Mouse (Mus musculus) midbrain, embryonic 14.5 days (tissue): ENCODE results near the gene Qpct. TPM values are rescaled to one million over a fixed set of nuclear protein-coding genes. Genes with fewer than 3 reads are reported as not detected.
"Not testable (repeated sequence)": the region's sequence is repeated elsewhere in the genome, so short reads cannot be mapped to it uniquely, and the experiment has no call there.

ENCODE experiments used
- ATAC-seq: fragments of 200-750 bp; cut with Nextera tagmentation; 2 replicates; pipeline ENCODE4 v1.8.0; 2017; ENCODE audit warnings: moderate number of reproducible peaks, moderate library complexity; ENCODE audit not compliant: low FRiP score, low TSS enrichment
- DNase-seq: peaks from one replicate; pipeline ENCODE4 v3.0.0-alpha.2; 2015
- H3K27ac ChIP-seq: fragments of 300-500 bp; sonication (generic); replicated peaks from 2 replicates; pipeline ENCODE4 v1.5.1; 2014; ENCODE audit warnings: mild to moderate bottlenecking, low read depth, low read length, moderate library complexity
- H3K27me3 ChIP-seq: fragments of 300-500 bp; sonication (generic); 2 replicates; pipeline ENCODE4 v1.6.1; 2014; ENCODE audit warnings: low read length, control low read depth, mixed read lengths; ENCODE audit not compliant: control insufficient read depth, insufficient read depth
- H3K36me3 ChIP-seq: fragments of 300-500 bp; sonication (generic); 2 replicates; pipeline ENCODE4 v1.6.1; 2014; ENCODE audit warnings: low read length, control low read depth; ENCODE audit not compliant: control insufficient read depth, insufficient read depth
- H3K4me1 ChIP-seq: fragments of 300-500 bp; sonication (generic); 2 replicates; pipeline ENCODE4 v1.6.1; 2014; ENCODE audit warnings: mild to moderate bottlenecking, antibody characterized with exemption, low read length, control low read depth; ENCODE audit not compliant: control insufficient read depth, insufficient read depth
- H3K4me2 ChIP-seq: fragments of 300-500 bp; sonication (generic); 2 replicates; pipeline ENCODE4 v1.6.1; 2014; ENCODE audit warnings: mild to moderate bottlenecking, low read length, moderate library complexity
- H3K4me3 ChIP-seq: fragments of 300-500 bp; sonication (generic); replicated peaks from 2 replicates; pipeline ENCODE4 v1.5.1; 2014; ENCODE audit warnings: low read depth, low read length
- H3K9ac ChIP-seq: fragments of 300-500 bp; sonication (generic); replicated peaks from 2 replicates; pipeline ENCODE4 v1.6.1; 2014; ENCODE audit warnings: mild to moderate bottlenecking, low read length, moderate library complexity
- H3K9me3 ChIP-seq: fragments of 300-500 bp; sonication (generic); 2 replicates; pipeline ENCODE4 v1.6.1; 2016; ENCODE audit warnings: low read length, control low read depth, mixed read lengths; ENCODE audit not compliant: control insufficient read depth
- WGBS: fragments of 180-500 bp; shearing (Covaris S2); extraction: QIAGEN DNeasy Blood & Tissue Kit; methylation state at CpG from one replicate; pipeline ENCODE4 v1.1.7; 2014; 5-methylcytosine and 5-hydroxymethylcytosine counted together
- polyA plus RNA-seq: library from polyadenylated mRNA; unstranded; fragments of >200 nt; fragmentation: Nextera tagmentation; extraction: Ambion mirVana; gene quantifications from 2 replicates; pipeline ENCODE4 v1.2.1, GENCODE M21; 2014

The Qpct gene
- polyA plus RNA-seq, 1 experiment from 2014 or later = 21.1 TPM

DNA sequence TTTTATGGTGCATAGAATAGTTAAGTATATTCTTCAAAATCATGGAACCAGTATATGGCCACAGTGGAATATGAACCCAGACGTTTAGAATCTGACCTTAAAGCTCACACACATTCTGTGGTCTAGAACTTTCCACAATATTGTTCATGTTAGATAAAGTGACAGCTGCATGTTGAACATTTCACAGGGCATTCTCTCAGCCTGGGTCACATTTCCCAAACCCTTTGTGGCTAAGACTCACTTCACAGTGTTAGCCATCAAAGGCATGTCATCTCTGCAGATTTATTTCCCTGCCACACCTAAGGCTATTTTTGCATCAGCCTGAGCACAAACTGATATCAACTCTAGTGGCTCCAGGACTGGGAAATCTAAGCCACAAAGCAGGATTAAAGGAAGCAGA lies 40.0 kb downstream of the Qpct start:
- DNase-seq (no peak), ATAC-seq (no peak)
- no peaks in the 10 kb centered on the region for H3K27me3 ChIP-seq
- no peaks in the 10 kb centered on the region for H3K36me3 ChIP-seq
- no peak overlapping the region for H3K4me3 ChIP-seq
- no peaks in the 10 kb centered on the region for H3K9me3 ChIP-seq
- no peak overlapping the region for H3K9ac ChIP-seq
- WGBS = 70% methylated on average over 1 of the region's 1 CpGs
- no peak overlapping the region for H3K27ac ChIP-seq
- H3K4me2 ChIP-seq = no peak overlapping the region
- H3K4me1 ChIP-seq = no peaks in the 10 kb centered on the region

DNA sequence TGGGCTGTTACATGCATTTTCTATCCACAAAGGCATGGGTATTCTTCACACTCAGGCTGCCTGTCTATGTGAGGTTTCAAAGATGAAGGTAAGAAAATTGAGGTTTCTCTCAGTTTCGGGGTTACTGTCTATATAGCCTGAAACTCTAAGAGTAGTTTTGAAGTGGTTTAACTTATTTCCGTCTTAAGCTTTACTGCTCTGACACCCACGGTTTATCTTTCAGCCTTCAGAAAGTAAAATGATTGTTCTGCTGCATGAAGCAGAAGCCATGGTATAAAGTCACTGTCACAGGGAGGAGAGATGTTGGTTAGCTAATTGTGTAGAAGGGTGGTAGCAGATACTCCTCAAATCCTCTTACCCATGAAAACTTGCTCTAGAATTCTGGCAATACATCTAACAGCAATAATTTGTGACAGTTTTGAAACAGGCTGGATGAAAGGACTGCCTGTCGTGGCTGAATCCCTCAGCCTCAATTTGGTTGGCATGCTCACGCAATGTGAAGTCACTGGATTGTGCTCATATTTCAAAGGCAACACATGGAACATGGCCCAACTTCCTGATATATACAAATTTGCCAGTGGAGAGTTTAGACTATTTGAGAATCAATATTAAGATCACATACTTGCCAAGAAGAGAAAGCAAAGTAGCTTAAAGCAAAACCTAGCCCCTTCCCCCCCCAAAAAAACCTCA lies 41.7 kb downstream of the Qpct start:
- Histone ChIP-seq H3K4me1 (no peaks in the 10 kb centered on the region), H3K27ac (no peak overlapping the region), H3K4me2 (no peak overlapping the region), H3K36me3 (no peaks in the 10 kb centered on the region), H3K27me3 (no peaks in the 10 kb centered on the region), H3K9ac (no peak overlapping the region), H3K9me3 (no peaks in the 10 kb centered on the region), H3K4me3 (no peak overlapping the region)
- no peak for ATAC-seq
- WGBS = 80% methylated on average over 5 of the region's 5 CpGs
- DNase-seq = no peak

DNA sequence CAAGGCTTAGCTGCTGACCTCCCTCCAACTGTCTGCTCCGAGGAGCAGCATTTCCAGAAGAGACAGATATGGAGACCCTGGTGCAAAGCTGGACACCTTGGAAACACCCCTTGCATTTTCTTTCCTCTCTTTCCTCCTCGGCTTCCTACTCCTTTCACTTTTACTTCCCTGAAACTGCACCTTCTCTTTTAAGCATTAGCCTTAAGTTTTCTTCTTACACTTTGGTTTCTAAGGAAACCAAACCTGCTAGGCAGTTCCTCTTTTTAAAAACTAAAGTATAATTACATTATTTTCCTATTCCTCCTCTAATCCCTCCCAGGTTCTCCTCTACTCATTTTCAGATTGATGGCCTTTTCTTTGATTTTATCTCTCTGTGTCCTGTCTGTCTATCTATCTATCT lies 43.9 kb downstream of the Qpct start:
- H3K27me3 ChIP-seq = no peaks in the 10 kb centered on the region
- H3K36me3 ChIP-seq = no peaks in the 10 kb centered on the region
- DNase-seq (no peak), ATAC-seq (no peak)
- H3K9ac ChIP-seq = no peak overlapping the region
- 88% methylated on average over 2 of the region's 2 CpGs for WGBS
- H3K4me2 ChIP-seq = no peak overlapping the region
- H3K9me3 ChIP-seq = no peaks in the 10 kb centered on the region
- H3K4me1 ChIP-seq = no peaks in the 10 kb centered on the region
- no peak overlapping the region for H3K27ac ChIP-seq
- H3K4me3 ChIP-seq = no peak overlapping the region

DNA sequence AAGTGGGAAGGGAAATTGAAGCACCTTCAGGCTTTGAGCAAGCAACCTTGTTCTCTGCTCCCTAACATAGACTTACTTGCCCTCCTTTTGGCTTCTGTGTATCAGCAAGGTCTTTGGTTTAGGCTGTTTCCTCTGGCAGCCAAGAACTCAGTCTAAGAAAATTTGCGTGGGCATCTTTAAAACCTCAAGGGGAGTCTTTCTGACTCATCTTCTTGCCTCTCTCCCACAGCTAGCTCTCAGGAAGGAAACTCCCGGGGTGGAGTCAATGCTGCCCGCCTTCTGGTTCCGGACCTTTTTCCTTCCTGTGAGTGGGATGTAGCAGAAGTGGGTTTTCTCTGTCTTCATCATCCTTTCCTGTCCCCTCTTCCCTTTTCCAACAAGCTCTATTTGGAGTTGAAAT lies 48.2 kb downstream of the Qpct start:
- H3K27me3 ChIP-seq = no peaks in the 10 kb centered on the region
- no peaks in the 10 kb centered on the region for H3K4me1 ChIP-seq
- H3K9ac ChIP-seq = no peak overlapping the region
- H3K36me3 ChIP-seq = no peaks in the 10 kb centered on the region
- H3K9me3 ChIP-seq = no peaks in the 10 kb centered on the region
- 93% methylated on average over 4 of the region's 4 CpGs for WGBS
- no peak for DNase-seq
- no peak for ATAC-seq
- no peak overlapping the region for H3K4me3 ChIP-seq
- no peak overlapping the region for H3K27ac ChIP-seq
- H3K4me2 ChIP-seq = no peak overlapping the region

DNA sequence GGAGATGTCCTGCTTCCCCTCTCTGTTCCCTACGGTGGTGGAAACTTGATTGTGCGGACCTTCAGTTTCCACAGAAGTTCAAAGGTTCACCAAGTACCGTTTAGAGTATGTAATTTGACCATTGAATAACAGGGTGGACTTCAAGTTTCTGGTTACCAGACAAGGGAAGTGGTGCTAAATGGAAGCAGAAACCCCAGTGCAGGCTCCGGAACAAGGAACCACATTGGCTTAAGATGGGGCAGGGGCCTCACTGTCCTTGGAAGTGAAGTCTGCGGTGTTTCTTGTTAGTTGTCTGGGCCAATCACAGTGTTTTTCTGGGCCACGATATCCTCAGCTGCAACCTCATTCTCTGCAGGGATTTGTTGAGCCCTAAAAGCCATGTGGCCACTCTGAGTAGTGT lies 56.5 kb downstream of the Qpct start:
- Histone ChIP-seq H3K4me2 (no peak overlapping the region), H3K27me3 (no peaks in the 10 kb centered on the region), H3K27ac (no peak overlapping the region), H3K36me3 (no peaks in the 10 kb centered on the region), H3K9me3 (no peaks in the 10 kb centered on the region), H3K4me1 (no peaks in the 10 kb centered on the region), H3K9ac (no peak overlapping the region), H3K4me3 (no peak overlapping the region)
- no peak for ATAC-seq
- WGBS = 87% methylated on average over 6 of the region's 6 CpGs
- no peak for DNase-seq

DNA sequence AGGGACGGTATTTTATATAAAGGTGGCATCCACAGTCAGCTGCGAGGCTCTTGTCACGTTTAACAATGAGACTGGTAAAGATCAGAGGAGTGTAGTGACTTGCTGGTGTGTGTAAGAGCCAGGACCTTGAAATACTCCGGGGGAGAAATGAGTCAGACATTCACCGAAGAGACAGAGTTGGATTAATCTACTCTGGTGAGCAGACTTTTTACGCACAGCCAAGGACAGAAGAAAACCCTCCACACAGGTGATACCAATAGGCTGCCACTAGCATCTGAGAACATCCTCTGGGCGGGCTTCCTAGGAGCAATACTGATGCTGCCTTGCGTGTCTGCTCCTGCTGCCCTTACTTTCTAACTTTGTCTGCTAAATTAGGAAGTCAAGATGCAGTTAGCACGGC lies 57.9 kb downstream of the Qpct start:
- H3K4me2 ChIP-seq = no peak overlapping the region
- H3K27me3 ChIP-seq = no peaks in the 10 kb centered on the region
- WGBS = 74% methylated on average over 9 of the region's 9 CpGs
- no peak overlapping the region for H3K4me3 ChIP-seq
- no peaks in the 10 kb centered on the region for H3K36me3 ChIP-seq
- ATAC-seq = no peak
- H3K27ac ChIP-seq = no peak overlapping the region
- no peak overlapping the region for H3K9ac ChIP-seq
- no peak for DNase-seq
- no peaks in the 10 kb centered on the region for H3K9me3 ChIP-seq
- H3K4me1 ChIP-seq = no peaks in the 10 kb centered on the region

DNA sequence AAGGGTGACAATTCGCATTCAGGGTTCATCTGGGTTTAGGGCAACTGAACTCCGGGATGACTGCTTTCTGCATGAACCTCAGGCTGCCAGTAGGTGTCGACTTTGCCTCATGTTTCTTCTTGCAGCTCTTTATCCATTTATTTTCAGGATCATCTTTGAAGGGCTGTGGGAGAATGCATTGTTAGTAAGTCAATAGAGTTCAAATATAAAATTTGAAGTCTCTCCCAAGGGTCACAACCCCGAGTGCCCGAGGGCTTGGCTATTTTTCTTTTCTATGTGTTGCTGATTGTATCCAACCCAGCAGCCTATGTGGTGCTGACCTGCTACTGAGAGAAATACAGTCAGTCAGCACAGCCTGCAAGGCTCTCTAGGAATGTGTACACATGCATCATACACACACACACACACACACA lies 59.2 kb downstream of the Qpct start:
- no peak overlapping the region for H3K4me3 ChIP-seq
- H3K9ac ChIP-seq = no peak overlapping the region
- no peaks in the 10 kb centered on the region for H3K36me3 ChIP-seq
- DNase-seq (peak; percentile 83), ATAC-seq (peak; percentile 53; the same call in 1 of the 2 replicates)
- H3K4me2 ChIP-seq = no peak overlapping the region
- no peak overlapping the region for H3K27ac ChIP-seq
- H3K27me3 ChIP-seq = no peaks in the 10 kb centered on the region
- WGBS = 21% methylated on average over 5 of the region's 5 CpGs
- H3K9me3 ChIP-seq = no peaks in the 10 kb centered on the region
- H3K4me1 ChIP-seq = no peaks in the 10 kb centered on the region

DNA sequence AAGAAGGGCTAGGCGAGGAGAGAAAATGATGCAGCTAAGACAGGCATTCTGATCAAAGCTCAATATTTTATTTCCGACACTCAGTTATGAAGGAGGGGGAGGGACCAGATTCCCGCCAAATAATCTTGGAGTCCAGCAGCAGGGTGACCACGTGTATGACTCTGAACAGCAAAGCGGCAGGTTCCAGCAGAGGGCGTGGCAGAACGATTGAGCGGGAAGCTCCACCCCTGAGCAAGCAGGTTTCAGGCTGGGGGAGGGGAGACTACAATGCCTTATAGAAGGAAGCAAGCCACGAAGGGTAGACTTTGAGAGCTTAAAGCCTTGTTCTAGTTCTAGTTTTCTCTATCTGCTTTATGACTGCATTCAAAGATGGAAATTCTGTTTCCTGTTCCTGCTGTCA lies 63.5 kb downstream of the Qpct start:
- not testable (repeated sequence) for H3K4me2 ChIP-seq, H3K4me3 ChIP-seq, H3K9me3 ChIP-seq, H3K36me3 ChIP-seq, H3K4me1 ChIP-seq, DNase-seq, H3K27me3 ChIP-seq, H3K9ac ChIP-seq, ATAC-seq, H3K27ac ChIP-seq
- 64% methylated on average over 9 of the region's 9 CpGs for WGBS

DNA sequence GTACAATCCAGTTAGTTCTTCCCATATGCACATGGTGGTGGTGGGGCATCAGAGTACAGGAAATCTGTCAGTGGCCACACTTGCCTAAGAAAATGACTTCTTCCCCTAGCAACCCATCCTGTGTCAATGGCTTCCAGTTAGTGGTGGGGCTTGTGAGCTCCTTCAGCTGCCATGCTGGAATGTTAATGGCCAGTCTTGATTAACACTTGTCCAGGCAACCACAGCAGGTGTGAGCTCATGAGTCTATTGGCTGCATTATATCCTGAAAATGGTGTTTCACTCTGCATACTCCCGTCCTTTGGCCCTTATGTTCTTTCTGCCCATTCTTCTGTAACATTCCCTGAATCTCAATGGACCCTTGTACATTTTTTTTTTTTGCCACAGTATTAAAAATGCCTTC lies 67.4 kb downstream of the Qpct start:
- H3K27me3 ChIP-seq = no peaks in the 10 kb centered on the region
- peaks cover 4% of the 10 kb centered on the region; the same call in 1 of the 2 replicates for H3K9me3 ChIP-seq
- ATAC-seq = no peak
- 79% methylated on average over 1 of the region's 1 CpGs for WGBS
- no peak overlapping the region for H3K9ac ChIP-seq
- no peak overlapping the region for H3K4me3 ChIP-seq
- H3K4me1 ChIP-seq = no peaks in the 10 kb centered on the region
- no peak for DNase-seq
- no peaks in the 10 kb centered on the region for H3K36me3 ChIP-seq
- H3K27ac ChIP-seq = no peak overlapping the region
- no peak overlapping the region for H3K4me2 ChIP-seq
